Mouse (Mus musculus): Measurements from ENCODE around the gene Klhl26.

- no peak for TF ChIP-seq CTCF (IDR thresholded peaks at IDR 0.05; ENCODE audit: borderline replicate concordance, extremely low read depth, insufficient read depth, insufficient read length)
- TF ChIP-seq POLR2A (IDR thresholded peaks at IDR 0.05; ENCODE audit: borderline replicate concordance, extremely low read depth, insufficient read depth, insufficient read length, poor library complexity, severe bottlenecking), result no peak
Observed at GRCm38 (mm10) chr8:70405189-70405588, 71.6 kb downstream of the Klhl26 start.

Data from brain, embryonic 14.5 days (tissue).